Mouse (Mus musculus) c-Kit-negative CD71-positive TER-119-positive erythroid progenitor cells, embryonic 14.5 days (primary cell): Measurements from ENCODE around the gene Hcrtr1.

Experiments used
- DNase-seq: peaks from one replicate; pipeline ENCODE4 v3.0.0-alpha.2; 2013; ENCODE audit warnings: low read depth, low spot score

Hcrtr1 gene

GRCm38 (mm10) chr4:130168280-130169183, 29.4 kb upstream of the Hcrtr1 start:
- no peak for DNase-seq

DNA sequence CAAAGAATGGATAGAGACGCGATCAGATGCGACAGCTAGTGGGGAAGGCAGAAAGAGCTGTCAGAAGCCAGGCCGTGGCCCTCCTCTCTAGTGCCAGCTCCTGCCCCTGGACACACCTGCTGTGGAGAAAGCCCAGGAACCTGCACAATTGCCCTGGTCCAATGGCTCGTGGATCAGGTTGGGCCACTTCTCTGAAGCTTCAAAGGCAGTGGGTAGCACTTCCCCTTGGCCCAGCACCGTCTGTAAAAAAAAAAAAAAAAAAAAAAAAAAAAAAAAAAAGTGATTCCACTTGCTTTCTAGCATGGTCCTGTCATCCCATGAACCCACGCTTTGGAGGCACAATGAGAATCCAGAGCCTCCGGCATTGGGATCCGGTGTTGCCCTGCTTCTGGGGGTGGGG, 28.7 kb upstream of the Hcrtr1 start:
- DNase-seq, result no peak

DNA sequence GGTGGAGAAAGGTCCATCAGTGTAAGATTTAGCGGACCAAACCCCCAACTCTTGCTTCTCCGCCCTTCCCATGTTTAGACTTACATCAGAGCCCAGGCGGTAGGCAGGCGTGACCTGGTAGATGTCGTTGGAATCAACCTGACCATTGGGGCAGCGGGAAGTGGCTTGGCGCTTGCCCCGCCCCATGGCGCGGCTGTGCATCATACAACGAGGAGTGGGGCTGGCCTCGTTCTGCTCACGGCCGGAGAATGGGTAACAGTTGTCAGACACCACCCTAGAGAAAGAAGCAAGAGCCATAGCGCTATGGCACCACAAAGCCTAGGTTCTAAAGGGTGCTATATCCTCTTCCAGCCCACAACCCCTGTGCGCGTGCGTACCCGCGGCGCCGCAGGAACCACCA, 28.2 kb upstream of the Hcrtr1 start:
- DNase-seq, result no peak

GRCm38 (mm10) chr4:130166592-130166991, 27.4 kb upstream of the Hcrtr1 start:
- no peak for DNase-seq

DNA sequence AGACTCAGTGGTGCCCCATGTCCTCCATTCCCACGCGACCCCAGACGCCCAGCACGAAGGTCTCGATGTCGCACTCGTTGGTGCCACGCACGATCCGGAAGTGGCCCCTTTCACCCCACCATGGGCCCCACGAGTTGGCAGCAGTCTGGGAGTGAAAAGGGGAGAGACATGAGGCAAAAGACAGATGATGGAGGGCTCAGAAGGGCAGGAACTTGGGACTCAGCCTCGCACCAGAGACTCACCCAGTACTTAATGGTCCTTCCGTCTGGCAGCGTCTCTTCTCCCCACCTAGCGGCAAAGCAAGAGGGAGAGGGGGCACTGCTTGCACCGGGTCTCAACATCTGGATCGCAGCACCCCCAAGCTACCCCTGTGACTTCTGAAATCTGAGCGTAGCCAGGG, 26.9 kb upstream of the Hcrtr1 start:
- DNase-seq, result no peak

GRCm38 (mm10) chr4:130164121-130164520, 25.0 kb upstream of the Hcrtr1 start:
- no peak for DNase-seq

DNA sequence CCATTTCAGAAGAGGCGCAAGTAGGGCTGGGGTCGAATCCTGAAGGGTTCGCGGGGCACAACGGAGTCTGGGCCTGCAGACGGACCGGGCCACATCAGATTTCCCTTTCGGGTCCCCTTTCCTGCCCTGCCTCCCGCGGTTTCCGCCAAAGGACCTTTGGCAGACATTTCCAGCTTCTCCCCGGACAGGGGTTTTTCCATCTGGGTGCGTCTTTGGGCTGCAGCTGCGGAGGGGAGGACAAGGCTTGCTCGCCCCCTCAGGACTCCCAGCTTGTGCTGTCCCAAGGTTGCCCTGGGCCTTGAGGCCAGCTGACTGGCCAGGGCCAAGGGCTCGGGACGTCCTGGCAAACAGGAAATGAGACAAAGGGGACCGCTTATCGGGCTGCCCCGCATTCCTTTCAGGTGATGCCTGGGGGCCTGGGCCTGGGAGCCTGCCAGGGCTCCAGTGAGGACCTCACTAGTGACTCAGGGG, 24.3 kb upstream of the Hcrtr1 start:
- no peak for DNase-seq

- no peak for DNase-seq
Observed at GRCm38 (mm10) chr4:130161349-130161748, 22.2 kb upstream of the Hcrtr1 start.

DNA sequence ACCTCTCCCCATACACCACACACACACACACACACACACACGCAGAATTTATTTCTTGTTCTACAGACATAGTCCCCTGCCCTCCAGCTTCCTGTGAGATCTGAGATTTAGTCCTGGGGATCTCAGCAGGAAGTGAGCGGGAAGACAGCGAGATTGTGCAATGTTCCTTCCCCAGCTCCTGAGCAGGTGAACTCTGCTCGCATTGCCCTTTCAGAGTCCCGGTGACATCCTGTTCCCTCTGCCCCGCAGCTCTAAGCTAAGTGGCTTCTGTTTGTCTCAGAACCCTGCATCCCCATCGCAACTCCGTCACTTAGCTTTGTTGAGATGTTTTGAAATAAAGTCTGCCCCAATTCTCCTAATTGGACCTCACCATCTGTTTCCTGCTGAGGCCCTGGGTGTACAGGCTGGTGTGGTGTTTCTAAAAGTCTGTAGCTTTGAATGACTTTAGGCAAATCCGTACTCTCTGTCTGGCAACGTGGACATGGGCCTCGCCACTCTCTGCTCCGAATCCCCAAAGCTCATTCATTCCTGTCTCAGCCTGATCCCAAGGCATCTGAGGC, 17.7 kb upstream of the Hcrtr1 start:
- no peak for DNase-seq

GRCm38 (mm10) chr4:130154250-130154649, 15.1 kb upstream of the Hcrtr1 start:
- no peak for DNase-seq

DNA sequence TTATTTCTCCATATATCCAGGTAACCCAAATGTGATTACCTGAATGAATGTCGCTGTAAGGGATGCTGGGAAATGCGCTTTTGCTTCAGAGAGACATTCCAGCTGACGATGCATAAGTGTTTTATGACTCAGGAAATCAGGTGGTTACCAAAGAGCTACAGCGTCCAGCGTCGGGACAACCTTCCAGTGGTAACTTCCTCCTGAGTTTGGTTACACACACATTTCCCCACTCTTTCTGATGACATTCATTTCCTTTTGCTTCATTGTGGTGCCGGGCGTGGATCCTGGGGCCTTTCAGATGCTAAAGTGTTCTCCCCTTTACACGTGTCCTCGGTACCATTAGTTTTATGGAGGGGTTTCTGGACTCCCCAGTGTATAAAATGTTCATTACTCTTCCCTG, 9.2 kb upstream of the Hcrtr1 start:
- DNase-seq, result no peak

GRCm38 (mm10) chr4:130141786-130142185, 2.6 kb upstream of the Hcrtr1 start:
- DNase-seq, result no peak

DNA sequence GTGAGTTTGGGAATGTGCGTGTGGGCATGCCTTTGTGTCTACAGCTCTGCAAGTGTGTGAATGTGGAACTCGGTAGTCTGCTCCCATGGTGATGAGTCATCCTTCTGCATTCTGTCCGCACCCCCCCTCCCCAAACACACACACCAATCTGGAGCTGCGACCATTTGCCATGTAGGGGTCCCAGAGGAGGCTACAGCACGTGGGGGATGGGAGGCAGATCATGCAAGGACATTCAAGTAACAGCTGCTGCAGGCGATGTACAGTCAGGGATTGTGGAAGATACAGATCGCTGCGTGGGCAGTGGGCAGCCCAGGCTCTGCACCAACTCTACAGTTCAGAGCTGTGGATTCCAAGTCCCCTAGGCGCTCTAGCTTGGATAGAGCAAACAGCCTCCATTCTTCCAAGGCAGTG, 1.8 kb upstream of the Hcrtr1 start:
- no peak for DNase-seq

GRCm38 (mm10) chr4:130138441-130139213, 532 bp downstream of the Hcrtr1 start:
- no peak for DNase-seq

GRCm38 (mm10) chr4:130133399-130133798, 5.8 kb downstream of the Hcrtr1 start:
- DNase-seq, result no peak

DNA sequence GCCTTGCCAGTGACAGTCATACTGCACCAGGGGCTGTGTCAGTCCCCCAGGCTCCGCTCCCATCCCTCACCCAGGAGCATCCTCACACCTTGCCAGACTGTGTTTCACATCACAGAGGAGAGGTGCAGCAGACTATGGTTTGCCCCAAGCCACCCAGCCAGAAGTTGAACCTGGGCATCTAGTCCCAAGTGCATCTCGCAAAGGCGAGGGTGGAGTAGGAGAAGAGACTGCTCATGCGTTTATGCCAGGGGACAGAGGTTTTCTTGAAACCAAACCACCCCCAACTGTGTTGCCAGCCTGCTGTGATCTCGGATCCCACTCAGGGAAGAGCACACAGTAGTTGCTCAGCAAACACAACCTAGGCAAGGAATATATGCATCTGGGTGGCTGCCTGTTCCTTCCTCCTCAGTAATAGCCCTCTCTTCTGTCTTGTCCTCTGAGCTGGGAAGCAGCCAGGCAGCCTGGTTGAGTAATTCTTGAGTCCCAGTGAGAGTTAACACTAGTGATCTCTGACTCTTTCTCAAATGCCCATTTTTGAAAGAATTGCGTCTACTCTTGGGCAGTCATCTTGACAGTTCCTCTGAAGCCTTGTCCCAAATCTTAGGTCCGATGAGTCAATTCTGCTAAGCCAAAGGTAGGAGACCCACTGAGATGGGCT, 7.6 kb downstream of the Hcrtr1 start:
- no peak for DNase-seq

DNA sequence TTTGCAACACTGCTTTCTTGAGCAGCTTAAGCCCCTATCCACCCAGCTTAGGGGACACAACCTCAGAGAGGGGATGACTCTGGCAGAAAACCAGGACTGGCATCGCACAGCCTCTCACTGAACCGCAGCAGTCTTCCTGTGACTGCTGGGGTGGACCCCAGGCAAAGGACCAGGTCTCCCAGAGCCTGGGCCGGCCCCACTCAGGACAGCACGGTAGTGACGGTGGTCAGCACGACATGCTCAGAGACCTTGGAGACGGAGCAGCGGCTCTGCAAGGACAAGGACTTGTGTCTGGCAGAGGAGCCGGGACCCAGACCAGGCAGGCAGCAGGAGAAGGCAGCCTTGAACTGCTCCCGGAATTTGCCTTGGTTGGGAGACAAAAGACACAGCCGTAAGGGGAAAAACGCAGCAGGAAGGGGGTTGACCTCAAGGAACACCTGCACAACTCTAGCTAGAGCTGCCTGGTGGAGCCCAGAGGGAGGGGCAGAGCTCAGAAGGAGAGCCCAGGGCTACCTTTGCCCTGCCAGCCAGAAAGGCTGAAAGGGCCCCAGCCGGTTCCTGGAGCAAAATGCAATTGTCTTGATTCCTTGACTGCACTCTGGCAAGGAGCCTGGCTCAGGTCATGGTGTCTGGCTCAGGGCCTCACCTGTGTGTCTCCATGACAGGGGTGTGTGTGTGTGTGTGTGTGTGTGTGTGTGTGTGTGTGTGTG, 8.4 kb downstream of the Hcrtr1 start:
- DNase-seq, result no peak

- DNase-seq, result no peak
Observed at GRCm38 (mm10) chr4:130130082-130130481, 9.1 kb downstream of the Hcrtr1 start.

GRCm38 (mm10) chr4:130128907-130129306, 10.3 kb downstream of the Hcrtr1 start:
- DNase-seq, result no peak

GRCm38 (mm10) chr4:130125935-130126334, 13.2 kb downstream of the Hcrtr1 start:
- DNase-seq, result no peak

GRCm38 (mm10) chr4:130125164-130125563, 14.0 kb downstream of the Hcrtr1 start:
- no peak for DNase-seq
